Mouse (Mus musculus) lung, embryonic 16.5 days (tissue): ENCODE results near the gene Smagp. TPM values are rescaled to one million over a fixed set of nuclear protein-coding genes. Genes with fewer than 3 reads are reported as not detected.
A peak's percentile ranks its signal among the peaks of the same experiment; 100 is the strongest.
"Not testable (repeated sequence)": the region's sequence is repeated elsewhere in the genome, so short reads cannot be mapped to it uniquely, and the experiment has no call there.

Source experiments
- ATAC-seq: fragments of 200-750 bp; cut with Nextera tagmentation; 2 replicates; pipeline ENCODE4 v1.8.0; 2017; ENCODE audit warnings: low read depth, mild to moderate bottlenecking, moderate library complexity
- H3K27ac ChIP-seq: fragments of 300-500 bp; sonication (generic); 2 replicates; pipeline ENCODE4 v1.5.1; 2014; ENCODE audit warnings: mild to moderate bottlenecking, control low read depth, low read length
- H3K27me3 ChIP-seq: fragments of 300-500 bp; sonication (generic); 2 replicates; pipeline ENCODE4 v1.6.1; 2014; ENCODE audit warnings: low read depth, low read length, mixed read lengths; ENCODE audit not compliant: control insufficient read depth, insufficient read depth
- H3K36me3 ChIP-seq: fragments of 300-500 bp; sonication (generic); 2 replicates; pipeline ENCODE4 v1.6.1; 2014; ENCODE audit warnings: low read length; ENCODE audit not compliant: control insufficient read depth, insufficient read depth
- H3K4me1 ChIP-seq: fragments of 300-500 bp; sonication (generic); replicated peaks from 2 replicates; pipeline ENCODE4 v1.6.1; 2014; ENCODE audit warnings: low read length, mixed read lengths; ENCODE audit not compliant: control insufficient read depth, insufficient read depth
- H3K4me2 ChIP-seq: fragments of 300-500 bp; sonication (generic); 2 replicates; pipeline ENCODE4 v1.6.1; 2014; ENCODE audit warnings: low read depth, low read length, control low read depth
- H3K4me3 ChIP-seq: fragments of 300-500 bp; sonication (generic); 2 replicates; pipeline ENCODE4 v1.5.1; 2014; ENCODE audit warnings: mild to moderate bottlenecking, low read length, control low read depth
- H3K9ac ChIP-seq: fragments of 300-500 bp; sonication (generic); 2 replicates; pipeline ENCODE4 v1.6.1; 2014; ENCODE audit warnings: low read length, control low read depth
- H3K9me3 ChIP-seq: fragments of 300-500 bp; sonication (generic); 2 replicates; pipeline ENCODE4 v1.6.1; 2016; ENCODE audit warnings: low read length; ENCODE audit not compliant: control insufficient read depth
- WGBS: fragments of 180-500 bp; shearing (Covaris S2); extraction: QIAGEN DNeasy Blood & Tissue Kit; methylation state at CpG from one replicate; pipeline ENCODE4 v1.1.7; 2014; 5-methylcytosine and 5-hydroxymethylcytosine counted together
- polyA plus RNA-seq: library from polyadenylated mRNA; unstranded; fragments of >200 nt; fragmentation: Nextera tagmentation; extraction: Ambion mirVana; gene quantifications from 2 replicates; pipeline ENCODE4 v1.2.1, GENCODE M21; 2015

The Smagp gene
- polyA plus RNA-seq, 1 experiment from 2014 or later, result 20.5 TPM

- Histone ChIP-seq H3K27me3 (no peaks in the 10 kb centered on the region), H3K4me2 (no peak overlapping the region), H3K4me1 (peaks cover 10% of the 10 kb centered on the region), H3K27ac (no peak overlapping the region), H3K9ac (no peak overlapping the region), H3K9me3 (no peaks in the 10 kb centered on the region), H3K4me3 (no peak overlapping the region), H3K36me3 (peaks cover 15% of the 10 kb centered on the region)
- no peak for ATAC-seq
- WGBS, result 81% methylated on average over 9 of the region's 9 CpGs
These were observed 13.0 kb downstream of the Smagp start for GRCm38 (mm10) chr15:100623754-100624153.

DNA sequence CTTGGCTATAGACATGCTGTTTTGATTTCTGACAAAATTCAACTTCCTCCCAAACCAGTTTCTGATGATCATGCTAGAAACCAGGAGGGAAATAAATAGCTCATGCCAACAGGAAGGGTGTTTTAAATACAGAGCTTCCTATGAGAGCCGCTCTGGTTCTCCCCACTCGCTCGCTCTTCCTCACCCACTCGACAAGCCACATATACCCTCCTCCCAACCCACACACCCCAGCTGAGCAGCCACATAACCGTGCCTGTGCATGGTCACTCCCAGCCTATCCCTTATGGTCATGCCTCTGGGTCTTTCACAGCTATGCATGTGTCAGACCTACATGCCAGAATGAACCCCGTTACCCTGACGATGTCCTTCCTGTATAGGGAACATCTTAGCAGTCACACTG is 14.6 kb downstream of the Smagp start:
- H3K36me3 ChIP-seq, result peaks cover 21% of the 10 kb centered on the region
- ATAC-seq, result peak; percentile 68
- no peaks in the 10 kb centered on the region for H3K4me1 ChIP-seq
- no peaks in the 10 kb centered on the region for H3K27me3 ChIP-seq
- 68% methylated on average over 7 of the region's 7 CpGs for WGBS
- H3K4me2 ChIP-seq, result no peak overlapping the region
- H3K4me3 ChIP-seq, result no peak overlapping the region
- H3K9ac ChIP-seq, result no peak overlapping the region
- peak overlapping the region; percentile 74 for H3K27ac ChIP-seq
- no peaks in the 10 kb centered on the region for H3K9me3 ChIP-seq

GRCm38 (mm10) chr15:100621671-100622070 is 15.1 kb downstream of the Smagp start:
- H3K4me3 ChIP-seq, H3K9me3 ChIP-seq, H3K9ac ChIP-seq, H3K27me3 ChIP-seq, H3K4me2 ChIP-seq, ATAC-seq, H3K4me1 ChIP-seq: not testable (repeated sequence)
- 64% methylated on average over 9 of the region's 9 CpGs for WGBS
- Histone ChIP-seq H3K36me3 (peaks cover 21% of the 10 kb centered on the region), H3K27ac (peak overlapping the region; percentile 74)

- WGBS, result 63% methylated on average over 7 of the region's 7 CpGs
- ATAC-seq, result no peak
- Histone ChIP-seq H3K4me2 (no peak overlapping the region), H3K27me3 (no peaks in the 10 kb centered on the region), H3K27ac (no peak overlapping the region), H3K9me3 (no peaks in the 10 kb centered on the region), H3K36me3 (peaks cover 21% of the 10 kb centered on the region), H3K4me1 (peaks cover 7% of the 10 kb centered on the region), H3K9ac (no peak overlapping the region), H3K4me3 (no peak overlapping the region)
These were observed 17.5 kb downstream of the Smagp start for GRCm38 (mm10) chr15:100619200-100619599.

DNA sequence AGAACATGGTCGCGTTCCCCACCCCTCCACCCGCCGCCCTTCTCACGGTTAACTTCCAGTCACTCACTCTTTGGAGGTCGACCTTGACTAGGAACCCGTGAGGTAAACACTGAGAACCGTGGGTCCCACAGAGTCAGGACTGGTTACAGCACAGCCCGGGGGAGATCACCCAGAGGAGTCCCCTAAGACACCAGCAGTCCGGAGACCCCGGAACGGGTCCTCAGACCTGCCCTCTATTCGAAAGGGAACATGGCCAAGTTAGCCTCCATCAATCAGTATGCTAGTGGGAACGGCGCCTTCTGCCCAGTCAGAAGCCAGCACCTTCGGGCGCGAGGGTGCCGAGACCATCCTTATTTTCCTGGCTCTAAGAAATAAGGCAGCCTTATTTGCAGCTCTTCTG is 20.5 kb downstream of the Smagp start:
- Histone ChIP-seq H3K27me3 (no peaks in the 10 kb centered on the region), H3K4me1 (peaks cover 13% of the 10 kb centered on the region), H3K9ac (peak overlapping the region; percentile 96), H3K27ac (peak overlapping the region; percentile 99), H3K4me3 (peak overlapping the region; percentile 91), H3K36me3 (peaks cover 21% of the 10 kb centered on the region), H3K4me2 (peak overlapping the region; percentile 88), H3K9me3 (no peaks in the 10 kb centered on the region)
- under 1% methylated on average over 19 of the region's 19 CpGs for WGBS
- 0 out of 2 replicates have a peak, but pooled peaks have one; percentile 0 for ATAC-seq

GRCm38 (mm10) chr15:100615825-100616220 is 20.9 kb downstream of the Smagp start:
- H3K9ac ChIP-seq, result peak overlapping the region; percentile 96
- ATAC-seq, result peak; percentile 84
- peak overlapping the region; percentile 91 for H3K4me3 ChIP-seq
- H3K4me2 ChIP-seq, result peak overlapping the region; percentile 88
- peaks cover 13% of the 10 kb centered on the region for H3K4me1 ChIP-seq
- WGBS, result under 1% methylated on average over 42 of the region's 43 CpGs
- H3K9me3 ChIP-seq, result no peaks in the 10 kb centered on the region
- peak overlapping the region; percentile 99 for H3K27ac ChIP-seq
- no peaks in the 10 kb centered on the region for H3K27me3 ChIP-seq
- H3K36me3 ChIP-seq, result peaks cover 20% of the 10 kb centered on the region

- peaks cover 13% of the 10 kb centered on the region for H3K4me1 ChIP-seq
- H3K4me2 ChIP-seq, result peak within 1 kb of the TSS; percentile 88
- under 1% methylated on average over 77 of the region's 99 CpGs for WGBS
- no peaks in the 10 kb centered on the region for H3K27me3 ChIP-seq
- no peaks in the 10 kb centered on the region for H3K9me3 ChIP-seq
- peak within 1 kb of the TSS; percentile 99 for H3K27ac ChIP-seq
- ATAC-seq, result peak; percentile 91
- peak within 1 kb of the TSS; percentile 91 for H3K4me3 ChIP-seq
- peak within 1 kb of the TSS; percentile 96 for H3K9ac ChIP-seq
- peaks cover 16% of the 10 kb centered on the region for H3K36me3 ChIP-seq
These were observed 21.5 kb downstream of the Smagp start, which contains the start of gene Dazap2 for GRCm38 (mm10) chr15:100614996-100615824. Gene Dazap2 (plus strand): TSS chr15:100615349.

DNA sequence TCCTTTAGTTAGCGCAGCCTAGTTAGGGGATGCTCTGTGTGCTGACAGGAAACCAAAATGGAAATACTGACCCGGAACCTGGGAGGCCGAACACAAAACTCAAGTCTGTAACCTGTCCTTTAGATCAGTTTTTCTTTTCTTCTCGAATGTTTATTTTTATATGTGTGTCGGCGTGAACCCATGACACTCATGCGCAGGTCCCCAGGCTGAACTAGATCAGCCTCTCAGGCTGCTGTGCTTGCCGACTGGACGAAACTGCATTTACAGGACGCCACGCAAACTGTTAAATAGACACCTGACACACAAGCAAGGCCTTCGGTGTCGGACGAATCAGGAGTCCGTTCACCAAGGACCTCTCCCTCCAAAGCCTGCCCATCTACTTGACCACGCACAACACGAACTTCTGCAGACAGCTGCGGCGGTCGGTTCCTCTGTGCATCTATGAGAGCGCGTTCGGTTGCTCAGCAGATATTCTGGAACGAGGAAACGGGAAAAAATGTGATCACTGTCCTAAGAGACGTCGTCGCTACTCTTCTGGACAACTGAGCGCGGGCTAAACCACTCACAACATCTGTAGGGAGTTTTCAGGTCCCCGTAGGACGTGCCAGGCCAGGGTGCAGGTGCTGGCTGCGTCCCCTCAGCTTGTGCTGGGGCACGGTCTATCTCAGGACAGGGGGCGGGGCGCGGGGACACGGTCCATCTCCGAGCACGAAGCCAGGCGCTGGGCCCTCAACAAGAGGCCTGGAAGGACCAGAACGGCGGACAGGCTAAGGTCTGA is 22.3 kb downstream of the Smagp start:
- Histone ChIP-seq H3K9ac (peak overlapping the region; percentile 74), H3K4me2 (peak overlapping the region; percentile 88), H3K4me3 (peak overlapping the region; percentile 91), H3K27ac (peak overlapping the region; percentile 66), H3K4me1 (peaks cover 13% of the 10 kb centered on the region), H3K27me3 (no peaks in the 10 kb centered on the region), H3K9me3 (no peaks in the 10 kb centered on the region), H3K36me3 (peaks cover 11% of the 10 kb centered on the region)
- 7% methylated on average over 43 of the region's 43 CpGs for WGBS
- ATAC-seq, result no peak; the same call in 1 of the 2 replicates

- no peak overlapping the region; the same call in 1 of the 2 replicates for H3K9ac ChIP-seq
- peak overlapping the region; percentile 46 for H3K4me2 ChIP-seq
- H3K27me3 ChIP-seq, result no peaks in the 10 kb centered on the region
- H3K9me3 ChIP-seq, result no peaks in the 10 kb centered on the region
- peak overlapping the region; percentile 29 for H3K4me3 ChIP-seq
- 7% methylated on average over 16 of the region's 16 CpGs for WGBS
- H3K4me1 ChIP-seq, result peaks cover 13% of the 10 kb centered on the region
- no peak for ATAC-seq
- no peak overlapping the region for H3K27ac ChIP-seq
- peaks cover 4% of the 10 kb centered on the region for H3K36me3 ChIP-seq
These were observed 23.2 kb downstream of the Smagp start for GRCm38 (mm10) chr15:100613584-100613983.
